Mouse (Mus musculus) erythroid progenitor cell, adult 5-6 weeks (primary cell): Measurements from ENCODE around the gene Zfp637. TPM values are rescaled to one million over a fixed set of nuclear protein-coding genes. Genes with fewer than 3 reads are reported as not detected.

Experiments used
- total RNA-seq, 2 experiments: library from RNA; stranded (forward) in 1 of 2; stranded (reverse) in 1 of 2; fragments of 150-400 nt in 1 of 2; fragments of 186-747, 209-891 nt in 1 of 2; gene quantifications; 2 replicates each; pipeline versions ENCODE4 v1.2.3 to v1.2.4; 2015 to 2017; ENCODE audit warnings: low replicate concordance in 2 of 2

Gene Zfp637
- total RNA-seq, 2 experiments from 2014 or later = 13.4 TPM; not detected in 1

Other genes with a start within 250 kb of the Zfp637 start
- 1.4 TPM in 1 of 2 replicates, not detected in the other for gene Zfp239, start 20.9 kb downstream of the Zfp637 start, total RNA-seq (2015; ENCODE audit: low replicate concordance)
- gene Zfp239, start 20.9 kb downstream of the Zfp637 start, total RNA-seq (2017; ENCODE audit: low replicate concordance) = 1.0 and 1.1 TPM in 2 replicates
- 403 and 407 TPM in 2 replicates for gene Hnrnpf, start 59.1 kb downstream of the Zfp637 start, total RNA-seq (2015; ENCODE audit: low replicate concordance)
- gene Hnrnpf, start 59.1 kb downstream of the Zfp637 start, total RNA-seq (2017; ENCODE audit: low replicate concordance) = 524 and 658 TPM in 2 replicates
- not detected in 2 replicates for gene Fxyd4, start 96.5 kb downstream of the Zfp637 start, total RNA-seq (2015; ENCODE audit: low replicate concordance)
- not detected in 2 replicates for gene Fxyd4, start 96.5 kb downstream of the Zfp637 start, total RNA-seq (2017; ENCODE audit: low replicate concordance)
- gene Rasgef1a, start 170.3 kb downstream of the Zfp637 start, total RNA-seq (2015; ENCODE audit: low replicate concordance) = not detected in 2 replicates
- not detected in 2 replicates for gene Rasgef1a, start 170.3 kb downstream of the Zfp637 start, total RNA-seq (2017; ENCODE audit: low replicate concordance)